Mouse (Mus musculus) bone marrow, adult 2 months (tissue): ENCODE data around the gene Mki67.

ENCODE experiments used
- CTCF ChIP-seq: fragments of 200-500 bp; IDR thresholded peaks from 2 replicates; pipeline ENCODE4 v1.5.1; 2011; ENCODE audit warnings: low read length, control low read depth; ENCODE audit not compliant: control insufficient read depth, insufficient read depth
- POLR2A ChIP-seq: fragments of 200-500 bp; IDR thresholded peaks from 2 replicates; pipeline ENCODE4 v1.6.1; 2011; ENCODE audit warnings: low read depth, mild to moderate bottlenecking, control low read depth, low read length, borderline replicate concordance; ENCODE audit not compliant: control insufficient read depth

- TF ChIP-seq POLR2A (no peak), CTCF (no peak)
Measured at GRCm38 (mm10) chr7:135648821-135649220, 67.3 kb downstream of the Mki67 start.
